Mouse (Mus musculus) kidney, adult 11 months (tissue): Measurements from ENCODE around the gene Ntpcr.

ENCODE experiments used
- DNase-seq: peaks from one replicate; pipeline ENCODE4 v3.0.0; 2022

Ntpcr gene

DNA sequence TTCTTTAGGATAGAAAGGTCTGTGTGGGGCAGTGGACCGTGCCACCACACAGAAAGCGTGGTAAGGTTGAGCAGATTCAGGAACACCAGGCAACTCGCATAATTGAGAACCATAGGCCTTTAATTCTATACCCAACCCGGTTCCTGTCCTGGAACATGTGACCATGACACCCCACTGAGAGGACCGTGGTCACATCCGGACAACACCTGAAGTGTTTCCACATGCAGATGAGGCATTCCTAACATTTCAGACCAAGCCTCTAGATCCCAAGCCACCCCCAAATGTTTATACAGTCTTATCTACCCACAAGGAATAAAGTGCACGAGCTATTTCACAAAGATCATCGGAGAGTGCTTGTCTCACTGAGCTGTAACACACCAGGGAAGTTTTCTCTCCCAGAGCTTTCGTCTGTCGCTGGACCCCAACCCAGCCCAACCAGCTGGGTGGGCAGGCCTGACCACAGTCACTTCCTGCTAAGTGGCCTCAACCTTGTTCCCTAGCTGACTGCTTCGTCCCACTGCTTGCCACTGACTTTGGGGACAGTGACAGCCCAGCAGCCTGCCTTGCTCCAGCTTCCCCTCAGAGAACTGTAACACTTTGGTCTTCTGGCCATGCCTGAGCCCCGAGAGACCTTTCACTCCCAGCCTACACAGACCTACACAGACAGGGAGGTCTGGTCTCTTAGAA, 47.9 kb downstream of the Ntpcr start:
- no peak for DNase-seq

DNA sequence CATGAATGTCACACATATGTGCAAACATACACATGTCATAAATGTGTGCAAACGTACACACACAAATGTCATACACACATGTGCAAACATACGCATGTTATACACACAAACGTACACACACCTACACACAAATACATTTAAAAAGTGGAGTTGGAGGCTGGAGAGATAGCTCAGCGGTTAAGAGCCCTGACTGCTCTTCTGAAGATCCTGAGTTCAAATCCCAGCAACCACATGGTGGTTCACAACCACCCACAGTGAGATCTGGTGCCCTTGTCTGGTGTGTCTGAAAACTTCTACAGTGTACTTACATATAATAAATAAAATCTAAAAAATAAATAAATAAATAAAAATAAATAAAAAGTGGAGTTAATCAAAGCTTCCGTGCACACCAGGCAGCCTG, 49.2 kb downstream of the Ntpcr start:
- no peak for DNase-seq

DNA sequence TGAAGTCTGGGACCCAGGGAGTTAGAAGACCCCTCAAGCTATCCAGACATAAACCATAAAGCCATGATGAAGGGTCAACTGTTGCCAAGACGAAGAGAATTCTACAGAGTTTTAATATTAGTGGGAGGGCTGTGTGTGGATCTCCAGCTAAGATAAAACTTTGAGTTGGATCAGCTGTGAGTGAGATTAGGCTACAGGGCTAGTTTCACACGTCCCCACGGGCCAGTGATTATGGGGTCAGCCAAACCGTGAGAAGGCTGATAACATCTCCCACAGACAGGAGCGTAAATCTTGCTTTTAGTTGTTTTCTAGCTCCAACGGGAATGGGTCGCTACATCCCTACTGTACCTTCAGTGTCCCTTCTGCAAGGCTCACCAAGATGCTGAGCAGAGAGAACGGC, 49.9 kb downstream of the Ntpcr start:
- DNase-seq, result no peak

DNA sequence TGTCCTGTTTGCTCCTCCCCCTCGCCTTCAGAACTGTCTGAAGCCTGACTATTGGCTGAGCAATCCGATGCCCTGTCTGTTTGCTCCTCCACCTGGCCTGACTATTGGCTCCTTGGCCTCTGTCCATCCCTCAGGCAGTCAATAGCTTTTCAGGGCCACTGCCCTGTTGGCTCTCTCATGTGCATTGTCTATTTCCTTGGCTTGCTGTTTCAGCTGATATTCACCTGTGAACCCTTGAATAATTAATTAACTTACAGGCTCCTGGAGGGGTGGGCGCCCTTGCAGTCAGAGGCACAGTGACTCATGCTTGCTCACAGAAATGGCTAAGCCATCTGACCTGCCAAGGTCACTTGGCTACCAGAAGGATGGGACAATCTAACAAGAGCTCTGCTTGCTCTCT, 52.4 kb downstream of the Ntpcr start:
- no peak for DNase-seq

DNA sequence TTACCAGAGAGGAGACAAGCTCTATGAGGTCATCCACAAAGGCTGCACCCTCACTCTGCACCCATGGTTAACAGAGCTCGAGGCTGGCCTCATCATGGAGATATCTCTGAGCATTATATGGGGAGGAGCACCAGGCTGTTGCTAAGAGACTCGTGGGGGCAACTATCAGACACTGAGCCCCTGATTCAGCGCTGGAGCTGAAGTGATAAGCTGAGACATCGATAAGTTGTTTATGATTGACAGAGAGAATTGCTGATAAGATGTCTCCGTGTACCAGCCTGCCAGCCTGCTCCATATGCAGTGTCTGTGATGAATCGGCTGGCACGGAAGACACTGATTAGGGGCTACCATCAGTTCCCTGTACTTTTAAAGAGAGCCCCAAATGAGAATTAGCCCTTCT, 57.1 kb downstream of the Ntpcr start:
- DNase-seq, result no peak

DNA sequence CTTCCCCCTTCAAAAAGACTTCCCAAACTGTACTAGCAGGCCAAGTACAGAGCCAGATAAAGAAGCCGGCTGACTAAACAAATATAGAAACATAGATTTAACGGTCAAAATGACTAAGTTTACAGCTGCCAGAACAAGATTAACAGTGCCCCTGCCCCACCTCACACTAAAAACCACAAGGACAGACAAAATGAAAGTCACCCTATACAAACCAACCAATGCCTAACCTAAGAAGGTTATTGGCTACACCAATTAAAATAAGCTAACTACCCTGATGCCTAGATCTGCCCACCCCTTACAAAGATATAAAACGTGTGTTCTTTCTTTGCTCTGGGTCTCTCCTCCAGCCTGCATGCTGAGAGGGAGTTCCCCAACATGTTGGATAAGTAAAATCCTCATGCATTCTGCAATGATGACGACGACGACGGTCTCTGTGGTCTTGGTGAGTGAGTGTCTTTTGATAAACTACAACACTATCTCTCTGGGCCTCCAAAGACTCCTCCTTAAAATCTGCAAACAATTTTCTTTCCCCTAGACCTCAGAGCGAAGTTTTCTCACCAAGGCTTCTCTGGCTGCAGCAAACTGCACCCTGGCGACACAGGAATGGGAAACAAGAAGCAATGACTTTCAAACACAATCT, 63.2 kb downstream of the Ntpcr start:
- DNase-seq, result no peak

DNA sequence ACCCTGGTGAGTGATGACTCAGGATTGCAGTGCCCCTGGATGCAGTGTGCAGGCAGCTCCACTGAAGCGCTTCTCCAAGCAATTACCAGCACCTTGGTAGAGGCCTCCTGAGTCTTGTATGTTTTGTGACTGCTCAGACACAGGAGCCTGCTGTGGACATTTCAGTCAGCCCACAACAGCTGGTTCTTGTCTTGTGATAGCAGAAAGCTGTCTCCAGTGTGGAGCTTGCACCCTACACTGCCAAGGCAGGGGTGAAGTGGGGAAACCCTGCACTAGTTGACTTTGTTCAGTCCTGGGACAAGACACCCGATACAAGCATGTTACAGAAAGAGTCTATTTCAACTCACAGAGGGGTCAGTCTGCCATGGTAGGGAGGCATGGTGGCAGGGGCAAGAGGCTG, 65.6 kb downstream of the Ntpcr start:
- no peak for DNase-seq

DNA sequence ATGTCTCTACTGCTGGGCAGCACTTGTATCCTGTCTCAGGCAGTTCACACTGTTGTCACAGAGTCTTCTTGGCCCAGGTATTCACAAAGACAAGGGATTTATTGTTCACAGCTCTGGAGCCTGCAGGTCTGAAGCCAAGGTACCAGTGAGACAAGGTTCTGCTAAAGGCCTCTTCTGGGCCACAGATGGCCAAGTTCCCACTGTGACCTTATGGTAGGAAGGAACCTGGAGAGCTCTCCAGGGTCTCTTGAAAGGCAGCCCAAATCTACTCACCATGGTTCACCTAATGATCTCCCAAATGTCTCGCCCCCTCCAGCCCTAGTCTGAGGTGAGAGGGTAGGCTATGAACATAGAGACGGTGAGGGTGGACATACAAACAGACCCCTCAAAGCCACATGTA, 67.2 kb downstream of the Ntpcr start:
- no peak for DNase-seq
